In the genomic region with DNA sequence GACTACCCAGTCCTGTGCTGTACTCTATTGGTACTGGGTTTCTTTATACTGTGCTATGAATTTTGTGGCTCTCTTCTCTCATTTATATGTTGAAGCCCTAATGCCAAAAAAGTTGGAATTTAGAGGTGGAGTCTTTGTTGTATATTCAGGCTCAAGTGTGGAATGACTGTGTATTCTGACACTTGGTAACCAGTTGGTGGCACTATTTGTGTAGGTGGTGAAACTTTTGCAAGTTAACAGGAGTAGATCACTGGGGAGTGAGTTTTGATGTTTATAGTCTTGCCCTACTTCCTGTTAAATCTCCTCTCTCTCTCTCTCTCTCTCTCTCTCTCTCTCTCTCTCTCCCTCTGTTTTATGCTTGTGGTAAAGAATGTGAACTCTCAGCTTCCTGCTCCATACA, we compare ENCODE assay signal across 33 mouse cellular contexts.
"Had no signal": no experiment of that assay in that cellular context is flagged by ENCODE, and none has a peak within 500 bp of the region (broad histone marks: within the 10 kb centered on the region; RNA-seq: fewer than 3 reads in every experiment).

No protein-coding gene starts in this region.

- H3K27ac ChIP-seq: heart, embryonic 10.5 days; heart, embryonic 13.5 days; heart, embryonic 15.5 days; hindbrain, embryonic 10.5 days; hindbrain, embryonic 12.5 days; hindbrain, embryonic 13.5 days; hindbrain, embryonic 14.5 days; hindbrain, embryonic 15.5 days; hindbrain, postnatal 0 days; intestine, embryonic 15.5 days; kidney, embryonic 15.5 days; kidney, postnatal 0 days; left cerebral cortex, adult 2 months had no signal

- H3K36me3 ChIP-seq: heart, embryonic 10.5 days; heart, embryonic 12.5 days; heart, embryonic 13.5 days; heart, embryonic 15.5 days; hindbrain, embryonic 10.5 days; hindbrain, embryonic 12.5 days; hindbrain, embryonic 13.5 days; hindbrain, embryonic 15.5 days; intestine, embryonic 15.5 days; kidney, embryonic 15.5 days had no signal

- H3K27me3 ChIP-seq: heart, embryonic 12.5 days; heart, embryonic 13.5 days; heart, embryonic 15.5 days; hindbrain, embryonic 12.5 days; hindbrain, embryonic 13.5 days; hindbrain, embryonic 15.5 days; intestine, embryonic 15.5 days; kidney, embryonic 15.5 days had no signal

- H3K9ac ChIP-seq: heart, embryonic 12.5 days; heart, embryonic 13.5 days; heart, embryonic 15.5 days; hindbrain, embryonic 12.5 days; hindbrain, embryonic 13.5 days; hindbrain, embryonic 14.5 days; hindbrain, embryonic 15.5 days; intestine, embryonic 15.5 days; kidney, embryonic 15.5 days had no signal

- H3K4me2 ChIP-seq: heart, embryonic 11.5 days; heart, embryonic 12.5 days; heart, embryonic 13.5 days; heart, embryonic 15.5 days; hindbrain, embryonic 12.5 days; hindbrain, embryonic 13.5 days; hindbrain, embryonic 14.5 days; hindbrain, embryonic 15.5 days; intestine, embryonic 15.5 days; kidney, embryonic 15.5 days had no signal

- DNase-seq: heart, postnatal 10 days; heart, postnatal 14 days; heart, postnatal 36 days; heart, postnatal 4 days; kidney, adult 11 months; kidney, adult 18-20 months; kidney, adult 2 months; kidney, adult 8-10 months; kidney, adult 9 months; kidney, postnatal 10 days; kidney, postnatal 14 days; kidney, postnatal 25 days; kidney, postnatal 36 days; kidney, postnatal 4 days; layer of hippocampus, adult 9-11 months had no signal

- H3K4me1 ChIP-seq: heart, embryonic 10.5 days; heart, embryonic 12.5 days; heart, embryonic 13.5 days; heart, embryonic 15.5 days; hindbrain, embryonic 10.5 days; hindbrain, embryonic 12.5 days; hindbrain, embryonic 13.5 days; hindbrain, embryonic 15.5 days; intestine, embryonic 15.5 days; kidney, embryonic 15.5 days had no signal

- H3K9me3 ChIP-seq: heart, embryonic 10.5 days; heart, embryonic 12.5 days; heart, embryonic 13.5 days; heart, embryonic 15.5 days; hindbrain, embryonic 10.5 days; hindbrain, embryonic 12.5 days; hindbrain, embryonic 13.5 days; hindbrain, embryonic 15.5 days; intestine, embryonic 15.5 days; kidney, embryonic 15.5 days had no signal

- ATAC-seq: hindbrain, embryonic 16.5 days; hindbrain, postnatal 0 days; intestine, embryonic 15.5 days; intestine, embryonic 16.5 days; intestine, postnatal 0 days had no signal

- H3K4me3 ChIP-seq: heart, embryonic 10.5 days; heart, embryonic 12.5 days; heart, embryonic 13.5 days; heart, embryonic 15.5 days; hindbrain, embryonic 10.5 days; hindbrain, embryonic 12.5 days; hindbrain, embryonic 13.5 days; hindbrain, embryonic 15.5 days; intestine, embryonic 15.5 days; kidney, embryonic 15.5 days; left cerebral cortex, adult 2 months had no signal
